Comparison of ENCODE assay signal across 28 mouse cellular contexts in genomic region chr9:64440101-64440500, GRCm38 (mm10). TPM values are rescaled to one million over a fixed set of nuclear protein-coding genes. Genes with fewer than 3 reads are reported as not detected.
"Had no signal": no experiment of that assay in that cellular context is flagged by ENCODE, and none has a peak within 500 bp of the region (broad histone marks: within the 10 kb centered on the region; RNA-seq: fewer than 3 reads in every experiment).

No protein-coding gene starts in this region.

- DNase-seq: gastrocnemius, adult 2 months; gastrocnemius, postnatal 10 days; gastrocnemius, postnatal 25 days; heart, adult 18-20 months; heart, postnatal 14 days; heart, postnatal 36 days; kidney, adult 11 months; kidney, adult 2 months; kidney, adult 9 months; kidney, postnatal 14 days; kidney, postnatal 36 days; layer of hippocampus, adult 9-11 months; layer of hippocampus, postnatal 36 days; left cerebral cortex, postnatal 4 days had no signal

- H3K27ac ChIP-seq: gastrocnemius, adult 2 months; heart, embryonic 10.5 days; hindbrain, embryonic 13.5 days; hindbrain, embryonic 15.5 days; hindbrain, postnatal 0 days; kidney, embryonic 15.5 days; kidney, postnatal 0 days; limb, embryonic 13.5 days; limb, embryonic 15.5 days; liver, embryonic 12.5 days; liver, embryonic 14.5 days had no signal

- H3K9ac ChIP-seq: heart, embryonic 12.5 days; hindbrain, embryonic 13.5 days; hindbrain, embryonic 15.5 days; kidney, embryonic 15.5 days; limb, embryonic 13.5 days; limb, embryonic 15.5 days; liver, embryonic 12.5 days; liver, embryonic 14.5 days had no signal

- H3K9me3 ChIP-seq: heart, embryonic 10.5 days; heart, embryonic 12.5 days; hindbrain, embryonic 13.5 days; hindbrain, embryonic 15.5 days; kidney, embryonic 15.5 days; limb, embryonic 13.5 days; limb, embryonic 15.5 days; liver, embryonic 12.5 days had no signal

- H3K27me3 ChIP-seq: heart, embryonic 12.5 days; hindbrain, embryonic 13.5 days; hindbrain, embryonic 15.5 days; kidney, embryonic 15.5 days; limb, embryonic 13.5 days; limb, embryonic 15.5 days had no signal

- H3K4me1 ChIP-seq: heart, embryonic 10.5 days; heart, embryonic 12.5 days; hindbrain, embryonic 13.5 days; hindbrain, embryonic 15.5 days; limb, embryonic 13.5 days; limb, embryonic 15.5 days; liver, embryonic 12.5 days had no signal

- H3K4me3 ChIP-seq: gastrocnemius, adult 2 months; heart, embryonic 10.5 days; heart, embryonic 12.5 days; hindbrain, embryonic 13.5 days; hindbrain, embryonic 15.5 days; kidney, embryonic 15.5 days; limb, embryonic 13.5 days; limb, embryonic 15.5 days; liver, embryonic 12.5 days had no signal

- ATAC-seq: hindbrain, postnatal 0 days; intestine, embryonic 16.5 days; liver, embryonic 12.5 days had no signal

- H3K4me2 ChIP-seq: heart, embryonic 12.5 days; hindbrain, embryonic 13.5 days; hindbrain, embryonic 15.5 days; kidney, embryonic 15.5 days; limb, embryonic 13.5 days; limb, embryonic 15.5 days; liver, embryonic 12.5 days had no signal

- H3K36me3 ChIP-seq: heart, embryonic 10.5 days; heart, embryonic 12.5 days; hindbrain, embryonic 13.5 days; hindbrain, embryonic 15.5 days; kidney, embryonic 15.5 days; limb, embryonic 13.5 days; limb, embryonic 15.5 days; liver, embryonic 12.5 days had no signal

RNA-seq across cellular contexts. Expression of gene Megf11, which starts 54.7 kb away (rescaled TPM):
- total RNA-seq: granulocyte monocyte progenitor cell, adult 5-6 weeks; hematopoietic stem cell, adult 5-6 weeks had no signal
